Mouse (Mus musculus): Measurements from ENCODE around the gene Crtc3. TPM values are rescaled to one million over a fixed set of nuclear protein-coding genes. Genes with fewer than 3 reads are reported as not detected.

Gene Crtc3
- polyA plus RNA-seq, 2 experiments: 18.6 to 26.4 TPM

GRCm38 (mm10) chr7:80687721-80688555 lies 739 bp downstream of the Crtc3 start:
- WGBS: 1% methylated on average over 33 of the region's 69 CpGs
- DNase-seq (ENCODE audit: low spot score) (peak; percentile 57), ATAC-seq (ENCODE audit: low FRiP score, low read depth) (peak; percentile 47)
- H3K4me1 ChIP-seq (ENCODE audit: control insufficient read depth, insufficient read depth, low read length): peaks cover 9% of the 10 kb centered on the region; the same call in 1 of the 2 replicates
- H3K27me3 ChIP-seq (ENCODE audit: control insufficient read depth, insufficient read depth, low read length): no peaks in the 10 kb centered on the region
- peak overlapping the region; percentile 95 for H3K27ac ChIP-seq (replicated peaks; ENCODE audit: low read depth, low read length)
- no peaks in the 10 kb centered on the region for H3K36me3 ChIP-seq (ENCODE audit: control insufficient read depth, insufficient read depth, low read length)
- H3K4me3 ChIP-seq (replicated peaks; ENCODE audit: low read length): peak overlapping the region; percentile 82
- H3K9ac ChIP-seq (ENCODE audit: low read depth, low read length, severe bottlenecking): peak overlapping the region; percentile 95
- peak overlapping the region; percentile 76 for H3K4me2 ChIP-seq (replicated peaks; ENCODE audit: low read depth, low read length, severe bottlenecking)
- H3K9me3 ChIP-seq (ENCODE audit: control insufficient read depth, low read length): no peaks in the 10 kb centered on the region
- TF ChIP-seq POLR2A (IDR thresholded peaks at IDR 0.05; ENCODE audit: borderline replicate concordance, extremely low read depth, insufficient read depth, insufficient read length): no peak

- WGBS: 84% methylated on average over 5 of the region's 5 CpGs
- ATAC-seq (ENCODE audit: low FRiP score, low read depth) (no peak), DNase-seq (ENCODE audit: low spot score) (no peak)
- H3K36me3 ChIP-seq (ENCODE audit: control insufficient read depth, insufficient read depth, low read length): no peaks in the 10 kb centered on the region
- H3K4me2 ChIP-seq (replicated peaks; ENCODE audit: low read depth, low read length, severe bottlenecking): no peak overlapping the region
- peaks cover 12% of the 10 kb centered on the region for H3K4me1 ChIP-seq (ENCODE audit: control insufficient read depth, insufficient read depth, low read length)
- no peaks in the 10 kb centered on the region for H3K27me3 ChIP-seq (ENCODE audit: control insufficient read depth, insufficient read depth, low read length)
- H3K27ac ChIP-seq (replicated peaks; ENCODE audit: low read depth, low read length): no peak overlapping the region
- H3K9ac ChIP-seq (ENCODE audit: low read depth, low read length, severe bottlenecking): no peak overlapping the region
- TF ChIP-seq POLR2A (IDR thresholded peaks at IDR 0.05; ENCODE audit: borderline replicate concordance, extremely low read depth, insufficient read depth, insufficient read length): no peak
- H3K9me3 ChIP-seq (ENCODE audit: control insufficient read depth, low read length): no peaks in the 10 kb centered on the region
- no peak overlapping the region for H3K4me3 ChIP-seq (replicated peaks; ENCODE audit: low read length)
These were observed 3.0 kb downstream of the Crtc3 start for GRCm38 (mm10) chr7:80685639-80686038.

GRCm38 (mm10) chr7:80682630-80683029 lies 6.0 kb downstream of the Crtc3 start:
- H3K9ac ChIP-seq (ENCODE audit: low read depth, low read length, severe bottlenecking): no peak overlapping the region
- no peak for TF ChIP-seq POLR2A (IDR thresholded peaks at IDR 0.05; ENCODE audit: borderline replicate concordance, extremely low read depth, insufficient read depth, insufficient read length)
- H3K4me1 ChIP-seq (ENCODE audit: control insufficient read depth, insufficient read depth, low read length): peaks cover 15% of the 10 kb centered on the region
- no peak overlapping the region for H3K27ac ChIP-seq (replicated peaks; ENCODE audit: low read depth, low read length)
- DNase-seq (ENCODE audit: low spot score) (no peak), ATAC-seq (ENCODE audit: low FRiP score, low read depth) (no peak)
- H3K27me3 ChIP-seq (ENCODE audit: control insufficient read depth, insufficient read depth, low read length): no peaks in the 10 kb centered on the region
- no peak overlapping the region for H3K4me2 ChIP-seq (replicated peaks; ENCODE audit: low read depth, low read length, severe bottlenecking)
- H3K4me3 ChIP-seq (replicated peaks; ENCODE audit: low read length): no peak overlapping the region
- WGBS: 69% methylated on average over 1 of the region's 1 CpGs
- H3K36me3 ChIP-seq (ENCODE audit: control insufficient read depth, insufficient read depth, low read length): no peaks in the 10 kb centered on the region
- H3K9me3 ChIP-seq (ENCODE audit: control insufficient read depth, low read length): no peaks in the 10 kb centered on the region

- Histone ChIP-seq H3K27ac (replicated peaks; ENCODE audit: low read depth, low read length) (no peak overlapping the region), H3K4me1 (ENCODE audit: control insufficient read depth, insufficient read depth, low read length) (peaks cover 9% of the 10 kb centered on the region), H3K36me3 (ENCODE audit: control insufficient read depth, insufficient read depth, low read length) (peaks cover 4% of the 10 kb centered on the region; the same call in 1 of the 2 replicates), H3K4me3 (replicated peaks; ENCODE audit: low read length) (no peak overlapping the region), H3K4me2 (replicated peaks; ENCODE audit: low read depth, low read length, severe bottlenecking) (0 out of 2 replicates have a peak overlapping the region, but pooled peaks have one; percentile 5), H3K9ac (ENCODE audit: low read depth, low read length, severe bottlenecking) (0 out of 2 replicates have a peak overlapping the region, but pooled peaks have one; percentile 32), H3K9me3 (ENCODE audit: control insufficient read depth, low read length) (no peaks in the 10 kb centered on the region), H3K27me3 (ENCODE audit: control insufficient read depth, insufficient read depth, low read length) (no peaks in the 10 kb centered on the region)
- 19% methylated on average over 12 of the region's 12 CpGs for WGBS
- no peak; the same call in 1 of the 2 replicates for ATAC-seq (ENCODE audit: low FRiP score, low read depth)
- TF ChIP-seq POLR2A (IDR thresholded peaks at IDR 0.05; ENCODE audit: borderline replicate concordance, extremely low read depth, insufficient read depth, insufficient read length): no peak
- no peak for DNase-seq (ENCODE audit: low spot score)
These were observed 8.3 kb downstream of the Crtc3 start for GRCm38 (mm10) chr7:80680218-80680847.

- Histone ChIP-seq H3K27ac (replicated peaks; ENCODE audit: low read depth, low read length) (no peak overlapping the region; the same call in 1 of the 2 replicates), H3K4me2 (replicated peaks; ENCODE audit: low read depth, low read length, severe bottlenecking) (no peak overlapping the region), H3K4me3 (replicated peaks; ENCODE audit: low read length) (no peak overlapping the region), H3K27me3 (ENCODE audit: control insufficient read depth, insufficient read depth, low read length) (no peaks in the 10 kb centered on the region), H3K4me1 (ENCODE audit: control insufficient read depth, insufficient read depth, low read length) (peaks cover 3% of the 10 kb centered on the region; the same call in 1 of the 2 replicates), H3K9me3 (ENCODE audit: control insufficient read depth, low read length) (no peaks in the 10 kb centered on the region), H3K36me3 (ENCODE audit: control insufficient read depth, insufficient read depth, low read length) (peaks cover 12% of the 10 kb centered on the region; the same call in 1 of the 2 replicates), H3K9ac (ENCODE audit: low read depth, low read length, severe bottlenecking) (no peak overlapping the region)
- 77% methylated on average over 3 of the region's 3 CpGs for WGBS
- DNase-seq (ENCODE audit: low spot score) (no peak), ATAC-seq (ENCODE audit: low FRiP score, low read depth) (no peak)
- TF ChIP-seq POLR2A (IDR thresholded peaks at IDR 0.05; ENCODE audit: borderline replicate concordance, extremely low read depth, insufficient read depth, insufficient read length): no peak
These were observed 16.4 kb downstream of the Crtc3 start for GRCm38 (mm10) chr7:80672323-80672722.

Measured in limb, embryonic 14.5 days (tissue).